Mouse (Mus musculus) forelimb bud, embryonic 11.5 days (tissue): Measurements from ENCODE around the gene Gucy1b1.

Experiments
- DNase-seq: peaks from one replicate; pipeline ENCODE4 v3.0.0-alpha.2; 2012; ENCODE audit warnings: low read depth, low spot score

The Gucy1b1 gene

DNA sequence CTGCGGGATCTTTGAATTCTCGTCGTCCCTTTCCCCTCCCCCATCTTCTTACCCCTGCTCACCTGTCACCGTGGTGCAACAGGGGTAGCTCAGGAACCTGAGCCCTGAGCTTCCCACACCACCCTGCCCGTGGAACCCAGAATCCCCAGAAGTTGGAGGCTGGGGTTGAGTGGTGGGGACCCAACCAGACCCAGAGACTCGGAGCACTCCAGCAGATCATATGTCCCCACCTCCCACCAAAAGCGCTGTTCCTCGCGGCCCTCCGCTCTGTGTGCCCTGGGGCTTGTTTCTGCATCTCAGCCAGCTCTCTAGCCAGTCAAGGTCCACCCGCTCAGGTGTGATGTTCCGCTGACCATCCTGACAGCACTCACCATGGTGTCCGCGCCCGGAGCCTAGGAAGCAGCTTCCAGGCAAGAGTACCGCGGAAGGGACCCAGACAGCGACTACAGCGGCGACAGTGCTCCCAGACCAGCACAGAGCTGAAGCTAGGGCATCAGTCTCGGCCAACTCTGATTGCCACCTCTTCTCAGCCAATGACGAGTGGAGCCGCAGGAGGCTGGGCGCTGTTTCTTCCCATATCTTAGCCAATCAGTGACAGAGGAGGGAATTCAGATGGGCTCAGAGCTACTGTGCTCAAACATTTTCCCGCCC, at the start of gene Gucy1b1:
Gene Gucy1b1 (minus strand): TSS at position 489 of the 651 bp plus-strand sequence.
- peak; percentile 63 for DNase-seq

DNA sequence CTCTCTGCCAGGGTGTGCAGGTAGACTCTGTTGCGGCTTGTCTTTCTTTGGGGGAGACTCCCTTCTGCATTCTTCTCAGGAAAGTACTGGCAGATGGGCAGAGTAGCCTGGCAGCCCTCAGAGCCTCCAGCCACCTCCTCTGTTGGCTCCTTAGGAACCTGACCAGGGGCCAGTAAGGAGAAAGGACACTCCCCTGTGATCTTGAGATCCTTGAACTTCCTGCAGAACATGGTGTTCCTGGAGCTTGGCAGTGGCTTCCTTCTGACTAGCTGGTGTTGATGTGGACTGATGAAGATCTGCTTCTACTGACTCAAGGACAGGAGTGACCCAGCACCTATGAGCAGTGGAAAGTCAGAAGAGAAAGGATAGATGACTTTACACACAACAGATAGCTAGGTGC, 44.4 kb upstream of the Gucy1b1 start:
- no peak for DNase-seq

DNA sequence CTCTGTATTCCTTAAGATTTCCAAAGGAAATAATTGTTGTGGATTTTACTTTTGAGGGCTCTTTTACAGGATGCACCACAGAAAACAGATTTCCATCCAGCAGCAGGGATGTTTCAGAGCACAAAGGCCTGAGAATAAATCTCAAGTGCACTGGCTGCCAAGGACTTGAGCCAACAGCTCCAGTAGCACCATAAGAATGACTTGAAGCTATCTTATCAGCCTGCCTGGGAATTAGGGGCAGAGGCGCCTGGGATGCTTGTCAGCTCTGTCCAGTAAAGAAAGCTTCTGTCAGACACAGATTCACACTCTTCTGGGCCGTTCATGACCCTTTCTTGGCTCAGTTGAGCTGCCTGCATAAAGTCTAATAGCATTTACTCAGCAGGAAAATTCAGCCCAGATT, 38.0 kb upstream of the Gucy1b1 start:
- no peak for DNase-seq

DNA sequence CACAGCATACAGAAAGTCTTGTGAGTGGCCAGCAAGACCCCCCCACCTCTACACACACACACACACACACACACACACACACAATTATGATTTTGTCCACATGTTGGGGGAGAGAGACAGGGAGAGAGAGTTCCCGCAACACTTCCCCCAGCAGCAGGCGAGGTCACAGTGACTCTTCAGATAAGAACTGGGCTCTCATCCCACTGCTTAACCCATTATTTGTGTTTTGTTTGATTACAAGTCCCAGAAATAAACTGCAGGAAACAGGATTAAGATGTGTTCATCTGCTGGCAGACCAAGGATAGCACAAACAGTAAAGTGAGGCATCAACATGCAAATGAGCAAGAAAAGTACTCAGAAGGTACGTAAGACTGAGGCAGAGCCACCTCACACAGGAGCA, 37.5 kb upstream of the Gucy1b1 start:
- no peak for DNase-seq

DNA sequence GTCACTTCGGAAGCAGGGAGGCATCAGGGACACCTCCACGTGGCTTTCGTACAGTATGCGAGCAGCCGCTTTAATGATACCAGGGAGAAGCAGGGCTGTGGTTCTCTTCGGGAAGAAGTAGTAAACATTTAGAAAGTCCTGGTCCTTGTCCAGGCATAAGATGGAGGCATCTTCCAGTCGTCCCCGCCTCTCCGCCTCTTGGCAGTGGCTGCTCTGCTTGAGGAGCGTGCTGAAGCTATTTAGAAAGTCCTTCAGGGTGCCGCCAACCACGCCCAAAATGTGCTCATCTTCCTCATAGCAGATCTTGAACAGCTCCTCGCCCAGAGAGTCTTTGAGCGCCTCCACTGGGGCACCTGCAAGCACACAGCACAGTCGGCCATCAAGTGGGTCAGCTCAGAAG, 34.5 kb upstream of the Gucy1b1 start:
- no peak for DNase-seq

DNA sequence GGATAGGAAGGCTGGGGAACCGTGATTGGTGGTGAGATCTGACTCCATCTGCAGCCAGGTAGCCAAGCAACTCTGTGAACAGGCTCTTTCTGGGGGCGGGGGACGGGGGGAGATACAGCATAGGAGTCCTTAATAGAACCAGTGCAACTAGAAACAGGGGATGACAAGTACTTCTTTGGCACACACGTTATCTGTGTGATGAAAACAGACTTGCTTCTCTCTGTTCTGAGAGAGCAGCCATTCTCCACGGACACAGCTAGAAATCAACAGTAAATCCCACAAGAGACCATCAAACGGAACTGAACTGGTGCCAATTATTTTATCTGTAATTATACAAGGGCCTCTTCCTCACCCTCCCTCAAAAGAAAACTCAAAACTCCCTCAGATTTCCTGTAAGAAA, 29.7 kb upstream of the Gucy1b1 start:
- DNase-seq = no peak

DNA sequence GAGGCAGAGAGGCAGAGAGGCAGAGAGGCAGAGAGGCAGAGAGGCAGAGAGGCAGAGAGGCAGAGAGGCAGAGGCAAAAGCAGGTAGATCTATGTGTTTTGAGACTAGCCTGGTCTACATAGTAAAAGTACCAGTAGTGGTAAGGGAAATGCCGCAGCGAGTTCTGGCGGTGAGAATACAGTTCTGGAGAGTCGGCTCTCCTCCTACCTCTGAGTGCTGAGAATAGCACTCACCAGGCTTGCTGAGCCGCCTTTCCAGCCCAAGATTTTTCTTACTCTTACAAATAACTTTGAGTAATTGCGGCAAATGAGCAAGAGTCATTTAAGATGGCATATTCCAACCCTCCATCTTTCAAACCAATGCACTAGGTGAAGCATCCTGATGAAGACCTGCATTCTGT, 24.6 kb upstream of the Gucy1b1 start:
- no peak for DNase-seq

DNA sequence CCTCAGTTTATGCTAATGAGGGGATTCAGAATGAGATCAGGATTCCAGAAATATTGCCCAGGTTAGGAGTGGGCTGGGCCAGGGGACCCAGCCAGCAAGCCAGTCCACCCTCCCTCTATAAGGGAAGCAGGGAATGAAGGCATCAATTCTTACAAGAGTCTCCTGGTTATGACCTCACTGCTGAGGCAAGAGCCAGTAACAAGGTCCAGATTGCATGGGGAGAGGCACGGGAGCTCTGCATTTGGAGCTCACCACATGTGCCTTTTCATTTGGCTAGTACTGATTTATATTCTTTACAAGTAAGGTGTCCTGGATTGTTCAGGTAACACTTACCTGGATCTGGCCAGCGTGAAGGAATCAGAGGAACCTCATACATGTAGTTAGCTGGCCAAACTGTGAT, 22.3 kb upstream of the Gucy1b1 start:
- DNase-seq = no peak

DNA sequence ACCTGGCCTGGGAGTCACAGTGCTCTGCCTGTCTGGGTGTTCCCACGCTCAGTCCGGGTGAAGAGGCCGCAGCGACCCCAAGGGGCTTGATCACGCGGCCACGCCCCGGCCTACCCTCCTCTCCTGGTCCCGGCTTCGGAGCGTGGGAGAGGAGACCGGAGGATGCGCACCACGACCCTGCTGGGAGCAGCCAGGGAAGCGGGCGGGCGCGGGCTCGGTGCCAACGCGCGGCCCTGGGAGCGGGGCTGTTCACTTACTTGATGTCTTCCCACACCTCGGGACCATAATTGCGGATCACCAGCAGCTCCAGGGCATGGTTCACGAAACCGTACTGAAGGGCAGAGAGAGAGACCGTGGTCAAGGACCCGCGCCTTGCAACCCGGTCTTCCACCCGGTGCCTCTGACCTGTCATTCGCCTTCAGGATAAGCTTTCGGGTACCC, 728 bp downstream of the Gucy1b1 start:
- DNase-seq = no peak

DNA sequence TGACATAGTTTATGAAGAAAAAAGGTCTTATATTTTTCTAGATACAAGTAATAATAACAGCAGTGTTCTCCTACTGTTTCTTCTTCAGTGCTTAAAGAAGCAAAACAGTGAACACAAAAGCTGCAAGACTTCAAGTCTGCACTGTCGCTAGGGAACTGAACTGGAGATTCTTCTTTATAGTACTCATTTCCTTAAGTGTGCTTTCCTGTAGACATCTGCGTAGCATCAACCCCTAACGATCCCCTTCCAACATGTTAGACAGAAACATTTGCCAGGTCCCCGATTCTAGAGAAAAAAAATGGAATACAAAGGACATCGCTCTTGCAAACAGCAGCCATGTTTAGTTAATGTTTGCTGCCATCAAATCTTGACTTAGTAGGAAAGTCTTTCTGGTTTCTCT, 6.7 kb downstream of the Gucy1b1 start:
- no peak for DNase-seq

DNA sequence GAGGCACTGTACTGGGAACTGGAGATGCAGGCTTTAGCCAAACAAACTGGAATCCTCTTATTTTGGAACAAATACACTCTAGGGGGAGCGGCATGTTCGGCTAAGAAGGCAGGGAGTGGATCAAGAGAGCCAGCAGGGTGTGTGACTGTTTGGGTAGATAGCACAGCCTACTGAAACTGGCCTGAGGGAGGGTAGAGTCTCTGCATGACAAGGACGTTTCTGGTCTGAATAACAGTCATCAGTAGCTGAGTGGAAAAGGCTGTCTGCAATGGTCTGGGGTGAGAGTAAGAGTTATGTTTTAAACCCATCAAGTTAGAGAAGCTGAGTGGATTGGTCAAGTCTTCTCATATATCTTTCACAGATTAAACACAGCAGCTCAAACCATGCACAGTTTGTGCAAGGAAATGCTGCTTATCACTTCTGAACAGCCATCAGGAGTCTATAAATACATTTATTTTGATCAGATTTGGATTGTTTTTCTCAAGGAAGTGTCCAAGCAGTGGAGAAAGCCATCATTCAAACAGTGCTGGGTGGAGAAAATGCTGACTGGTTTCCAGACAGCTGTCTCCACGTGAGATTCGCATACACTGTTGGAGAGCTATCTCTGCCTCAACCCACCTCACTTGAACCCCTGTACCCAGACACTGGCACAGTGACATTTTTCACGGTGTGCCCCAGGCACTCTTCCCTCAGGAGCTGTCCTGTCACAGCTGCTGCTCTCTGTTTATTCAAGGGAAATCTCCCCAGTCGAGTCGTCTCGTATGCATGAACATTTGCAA, 12.9 kb downstream of the Gucy1b1 start:
- DNase-seq = no peak

DNA sequence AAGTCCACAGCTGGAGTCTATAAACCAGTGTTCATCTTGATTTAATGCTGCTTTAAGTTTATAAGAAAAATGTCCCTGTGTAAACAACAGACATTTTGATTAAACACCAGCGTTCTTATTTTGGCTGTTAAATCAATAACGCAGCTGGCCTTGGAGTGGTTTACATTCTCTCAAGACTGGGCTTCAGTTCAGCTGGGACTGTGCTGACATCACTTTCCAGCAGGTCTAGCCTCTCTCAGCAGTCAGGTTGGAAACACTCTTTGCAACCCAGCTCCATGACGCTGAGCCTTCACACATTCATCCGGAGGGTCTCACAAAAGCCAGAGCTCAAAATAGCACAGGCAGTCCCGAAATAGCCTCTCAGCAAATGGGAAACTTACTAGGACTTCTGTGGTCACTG, 17.3 kb downstream of the Gucy1b1 start:
- DNase-seq = no peak

DNA sequence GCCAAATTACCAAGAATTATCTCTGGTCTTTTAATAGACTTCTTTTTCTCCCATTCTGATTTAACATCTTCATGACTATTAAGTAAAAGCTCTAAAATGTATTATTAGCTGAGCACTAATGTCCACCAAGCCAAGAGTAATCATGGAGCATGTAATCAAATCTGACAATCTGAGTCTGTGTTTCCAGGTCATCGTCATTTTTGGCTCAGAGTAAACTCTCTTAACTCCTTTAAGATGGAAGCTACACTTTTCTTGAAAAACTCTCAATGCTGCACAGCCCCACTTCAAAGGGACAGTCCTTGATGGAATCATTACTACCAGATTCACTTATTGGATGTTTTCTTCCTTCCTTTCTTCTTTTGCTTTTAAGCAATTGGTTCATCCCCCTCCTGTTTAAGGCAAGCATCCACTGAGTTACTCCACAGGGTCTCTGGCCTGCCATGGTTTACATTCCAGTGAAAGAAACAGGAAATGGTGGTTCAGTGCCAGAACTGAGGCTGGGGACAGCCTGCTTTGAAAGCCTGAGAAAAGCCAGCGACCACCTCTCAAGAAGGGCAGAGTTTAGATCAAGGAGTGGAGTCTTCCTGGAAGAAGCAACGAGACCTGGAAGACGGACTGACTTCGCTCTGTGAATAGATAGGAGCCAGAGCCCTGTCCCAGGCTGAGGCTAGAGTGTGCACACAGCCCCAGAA, 20.1 kb downstream of the Gucy1b1 start:
- no peak for DNase-seq

DNA sequence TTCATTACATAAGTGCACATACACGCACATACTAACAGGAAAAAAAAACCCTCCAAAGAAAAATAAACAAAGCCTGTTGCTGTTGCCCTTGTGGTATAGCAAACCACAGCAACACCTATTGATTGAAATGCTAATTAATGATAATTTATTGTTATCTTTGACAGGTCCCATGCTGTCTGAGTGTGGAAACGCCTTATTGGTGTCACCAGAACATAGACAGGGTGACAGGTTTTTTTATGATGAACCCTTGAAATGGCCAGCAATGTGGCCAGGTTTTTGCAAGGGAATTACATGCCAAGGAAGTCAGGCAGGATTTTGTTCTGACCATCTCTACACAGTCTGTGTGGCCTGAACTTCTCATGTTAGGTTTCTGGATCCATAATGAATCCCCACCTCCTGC, 22.5 kb downstream of the Gucy1b1 start:
- DNase-seq = no peak

DNA sequence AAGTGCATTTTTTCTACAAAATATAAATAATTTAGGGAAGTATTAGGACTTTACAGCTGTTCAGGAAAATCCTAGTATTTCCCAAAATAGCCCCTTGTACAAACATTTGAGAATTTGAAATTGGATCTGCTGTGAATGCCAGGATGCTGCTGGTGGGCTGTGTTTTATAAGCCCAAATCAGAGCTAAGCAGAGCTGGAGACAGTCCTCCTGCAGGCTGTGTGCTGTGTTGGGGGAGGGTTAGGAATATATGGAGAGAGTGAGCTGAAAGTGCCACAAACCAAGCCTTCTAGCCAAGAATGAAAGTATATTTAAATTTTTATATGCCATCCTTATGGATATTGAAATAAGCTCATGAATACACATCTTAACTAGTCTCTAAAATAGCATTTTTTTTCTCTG, 23.0 kb downstream of the Gucy1b1 start:
- DNase-seq = peak; percentile 26

DNA sequence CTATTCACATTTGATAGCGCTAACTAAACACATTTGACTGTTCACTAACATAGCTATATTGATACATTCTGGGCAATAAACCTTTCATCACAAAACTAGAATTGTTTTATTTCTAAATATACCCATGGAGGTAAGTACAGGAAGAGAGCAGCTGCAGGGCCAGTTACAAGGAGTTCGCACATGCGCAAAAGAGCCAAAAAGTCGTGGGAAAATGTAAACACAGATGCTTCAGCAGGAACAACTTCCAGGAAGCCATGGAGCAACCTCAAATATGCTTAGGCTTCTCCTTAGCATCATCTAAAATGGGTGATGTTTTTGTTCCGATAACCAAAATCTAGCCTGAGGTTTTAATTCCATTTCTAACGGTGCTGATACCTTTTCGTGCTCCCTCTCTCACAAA, 25.8 kb downstream of the Gucy1b1 start:
- DNase-seq = peak; percentile 25

DNA sequence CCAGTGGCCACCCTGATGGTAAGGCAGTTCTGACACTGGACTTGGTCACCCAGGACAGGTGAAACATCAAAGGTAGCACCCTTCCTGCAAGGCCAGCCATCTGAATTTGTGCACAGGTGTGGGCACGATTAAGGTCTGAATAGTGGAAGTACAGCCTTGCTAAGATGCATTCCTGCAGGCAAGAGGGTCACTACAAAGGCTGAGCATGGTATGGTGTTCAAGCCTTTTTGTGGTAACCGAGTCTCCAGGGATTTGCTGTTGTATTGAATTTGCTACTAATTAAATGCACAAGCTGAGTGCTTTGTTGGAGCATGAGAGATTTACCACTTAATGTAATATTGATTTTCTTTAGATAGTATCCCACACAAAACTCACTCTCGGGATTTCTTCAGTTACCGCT, 26.4 kb downstream of the Gucy1b1 start:
- DNase-seq = no peak

DNA sequence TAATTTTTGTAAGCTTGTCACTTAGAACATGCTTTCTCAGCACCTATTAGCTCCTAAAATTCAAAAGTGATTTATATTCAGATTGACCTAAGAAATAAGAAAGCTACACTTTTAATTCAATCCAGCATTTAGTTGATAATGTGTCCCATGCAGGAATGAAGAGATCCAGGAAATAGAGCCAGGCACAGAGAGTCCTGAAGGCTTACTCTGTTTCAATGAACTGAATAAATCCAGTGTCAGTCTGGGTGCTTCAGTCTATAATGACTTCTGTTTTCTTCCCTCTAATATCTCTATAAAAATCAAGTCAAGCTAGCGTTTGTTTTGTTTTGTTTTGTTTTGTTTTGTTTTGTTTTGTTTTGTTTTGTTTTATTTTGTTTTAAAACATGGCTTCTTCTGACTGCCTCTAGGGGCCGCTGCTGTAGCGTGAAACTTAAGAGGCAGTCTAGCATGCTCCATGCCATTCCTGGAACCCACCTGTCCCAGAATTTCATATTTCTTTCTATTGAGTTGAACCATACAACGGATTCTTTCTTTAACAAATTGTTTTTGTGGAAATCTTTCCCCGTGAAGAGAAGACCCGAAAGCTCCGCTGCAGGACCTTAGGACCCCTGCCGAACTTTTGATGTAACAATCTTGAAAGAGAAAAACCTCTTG, 27.3 kb downstream of the Gucy1b1 start:
- DNase-seq = peak; percentile 43

DNA sequence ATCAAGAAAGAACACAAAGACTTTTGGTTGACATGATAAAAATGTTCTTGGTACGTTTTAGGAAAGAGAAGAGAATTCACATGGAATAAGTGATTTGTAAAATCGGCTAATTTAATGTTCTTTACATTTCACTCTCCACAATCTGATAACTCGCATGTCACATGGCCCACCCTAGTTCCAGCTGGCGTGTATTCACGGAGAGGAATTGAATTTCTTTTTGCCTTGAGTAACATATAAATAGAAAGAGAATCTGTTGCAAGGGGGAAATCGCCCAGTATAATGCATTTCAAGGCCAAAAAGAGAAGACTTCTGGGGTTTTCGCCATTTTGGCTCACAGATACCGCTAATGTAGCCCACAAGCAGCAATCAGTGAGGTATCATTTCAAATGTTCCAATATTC, 28.4 kb downstream of the Gucy1b1 start:
- no peak for DNase-seq

DNA sequence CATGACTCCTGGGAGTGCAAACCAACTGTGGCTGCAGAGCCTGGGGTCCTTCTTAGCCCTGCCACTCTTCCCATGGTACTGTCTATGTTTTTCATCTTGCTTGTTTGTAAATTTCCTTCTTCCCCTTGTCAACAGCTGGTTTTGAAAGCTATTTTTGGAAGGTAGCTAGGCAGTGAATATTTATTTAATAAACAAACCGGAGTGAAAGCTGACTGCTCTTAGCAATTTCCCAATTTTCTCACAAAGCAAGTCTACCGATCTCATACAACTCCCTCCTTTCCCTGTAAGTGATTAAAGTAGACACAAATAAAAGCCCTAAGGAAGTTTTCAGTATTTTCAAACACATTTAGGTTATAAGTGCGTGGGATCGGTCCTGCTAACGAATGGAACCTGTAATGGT, 29.6 kb downstream of the Gucy1b1 start:
- no peak for DNase-seq

DNA sequence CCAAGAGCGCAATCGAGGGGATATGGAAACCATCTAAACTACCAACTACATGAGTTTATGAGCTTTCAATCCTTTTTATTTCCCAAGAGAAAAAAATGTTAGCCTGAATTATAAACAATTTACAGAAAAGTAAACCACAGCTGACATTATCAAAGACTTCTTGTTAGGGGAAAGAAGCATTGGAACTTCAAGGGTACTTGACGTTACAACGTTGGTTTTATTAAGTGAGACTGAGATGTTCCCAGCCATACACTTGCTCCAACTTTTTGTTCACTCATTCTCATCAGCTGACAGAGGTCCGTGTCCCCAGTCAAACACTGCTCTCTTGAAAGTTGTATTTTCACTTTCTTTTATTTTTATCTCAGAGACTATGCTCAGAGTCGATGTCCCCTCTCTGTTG, 30.8 kb downstream of the Gucy1b1 start:
- DNase-seq = no peak
